Mouse (Mus musculus) kidney, adult 11 months (tissue): ENCODE data around the gene Mapk13.
A peak's percentile ranks its signal among the peaks of the same experiment; 100 is the strongest.

Experiments used
- DNase-seq: peaks from one replicate; pipeline ENCODE4 v3.0.0; 2022

Gene Mapk13

GRCm38 (mm10) chr17:28776817-28777216 lies 7.7 kb downstream of the Mapk13 start:
- DNase-seq: no peak

- DNase-seq: peak; percentile 19
Measured at GRCm38 (mm10) chr17:28777231-28778005, 8.3 kb downstream of the Mapk13 start.

- DNase-seq: no peak
Measured at GRCm38 (mm10) chr17:28779735-28780134, 10.6 kb downstream of the Mapk13 start.

GRCm38 (mm10) chr17:28780836-28781235 lies 11.7 kb downstream of the Mapk13 start:
- DNase-seq: no peak

- no peak for DNase-seq
Measured at GRCm38 (mm10) chr17:28781290-28782045, 12.4 kb downstream of the Mapk13 start.

GRCm38 (mm10) chr17:28785036-28785435 lies 15.9 kb downstream of the Mapk13 start:
- DNase-seq: no peak

GRCm38 (mm10) chr17:28787507-28787906 lies 18.4 kb downstream of the Mapk13 start:
- DNase-seq: no peak

- no peak for DNase-seq
Measured at GRCm38 (mm10) chr17:28797031-28797430, 27.9 kb downstream of the Mapk13 start.

GRCm38 (mm10) chr17:28799291-28800160 lies 30.4 kb downstream of the Mapk13 start:
- no peak for DNase-seq

GRCm38 (mm10) chr17:28800281-28800670 lies 31.2 kb downstream of the Mapk13 start:
- no peak for DNase-seq

GRCm38 (mm10) chr17:28800671-28801412 lies 31.7 kb downstream of the Mapk13 start, which contains the start of gene Brpf3:
Gene Brpf3, plus strand, starts transcription at chr17:28801090.
- DNase-seq: peak; percentile 68

GRCm38 (mm10) chr17:28801474-28802005 lies 32.4 kb downstream of the Mapk13 start:
- DNase-seq: peak; percentile 97

GRCm38 (mm10) chr17:28802006-28802481 lies 32.9 kb downstream of the Mapk13 start:
- DNase-seq: no peak

- no peak for DNase-seq
Measured at GRCm38 (mm10) chr17:28803316-28803715, 34.2 kb downstream of the Mapk13 start.

GRCm38 (mm10) chr17:28804973-28805372 lies 35.9 kb downstream of the Mapk13 start:
- no peak for DNase-seq

- DNase-seq: no peak
Measured at GRCm38 (mm10) chr17:28806770-28807169, 37.7 kb downstream of the Mapk13 start.

GRCm38 (mm10) chr17:28808714-28809113 lies 39.6 kb downstream of the Mapk13 start:
- DNase-seq: no peak

- no peak for DNase-seq
Measured at GRCm38 (mm10) chr17:28809175-28809831, 40.2 kb downstream of the Mapk13 start.

GRCm38 (mm10) chr17:28812345-28812744 lies 43.2 kb downstream of the Mapk13 start:
- peak; percentile 64 for DNase-seq

- peak; percentile 61 for DNase-seq
Measured at GRCm38 (mm10) chr17:28814529-28815097, 45.5 kb downstream of the Mapk13 start.
